Mouse (Mus musculus) retina, embryonic 14.5 days (tissue): ENCODE measurements at regions not wholly inside any gene's neighbourhood (a gene's known extent, or its start where the extent isn't known, plus 50 kb on each side); places are given as distances from the start of the nearest gene placed in this dataset.

Source experiments
- DNase-seq: peaks from one replicate; pipeline ENCODE4 v3.0.0-alpha.2; 2015; ENCODE audit warnings: low spot score

DNA sequence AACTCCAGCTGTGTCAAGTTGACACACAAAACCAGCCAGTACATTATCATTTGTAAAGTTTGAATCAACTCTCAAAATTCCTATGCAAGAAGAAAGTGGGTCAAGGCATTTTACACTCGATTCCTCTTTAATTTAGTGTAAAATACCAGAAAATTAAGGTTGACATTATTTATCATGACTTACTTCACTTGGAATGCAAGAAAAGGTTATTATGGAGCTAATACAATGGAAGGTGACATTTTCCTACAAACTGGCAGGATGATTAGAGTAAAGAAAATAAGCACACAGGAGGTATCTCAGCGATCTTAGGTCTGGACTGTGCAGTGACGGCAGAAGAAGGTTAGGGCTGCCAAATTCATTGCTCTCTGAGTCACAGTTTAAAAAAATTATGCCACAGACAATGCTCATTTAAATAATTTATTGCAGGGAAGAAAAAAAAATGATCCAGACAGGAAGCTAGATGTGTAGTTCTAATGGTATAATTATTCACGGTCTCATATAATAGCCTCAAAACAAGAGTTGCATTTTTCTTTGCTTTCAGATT is 405.2 kb downstream of the Hace1 start:
- peak; percentile 24 for DNase-seq

DNA sequence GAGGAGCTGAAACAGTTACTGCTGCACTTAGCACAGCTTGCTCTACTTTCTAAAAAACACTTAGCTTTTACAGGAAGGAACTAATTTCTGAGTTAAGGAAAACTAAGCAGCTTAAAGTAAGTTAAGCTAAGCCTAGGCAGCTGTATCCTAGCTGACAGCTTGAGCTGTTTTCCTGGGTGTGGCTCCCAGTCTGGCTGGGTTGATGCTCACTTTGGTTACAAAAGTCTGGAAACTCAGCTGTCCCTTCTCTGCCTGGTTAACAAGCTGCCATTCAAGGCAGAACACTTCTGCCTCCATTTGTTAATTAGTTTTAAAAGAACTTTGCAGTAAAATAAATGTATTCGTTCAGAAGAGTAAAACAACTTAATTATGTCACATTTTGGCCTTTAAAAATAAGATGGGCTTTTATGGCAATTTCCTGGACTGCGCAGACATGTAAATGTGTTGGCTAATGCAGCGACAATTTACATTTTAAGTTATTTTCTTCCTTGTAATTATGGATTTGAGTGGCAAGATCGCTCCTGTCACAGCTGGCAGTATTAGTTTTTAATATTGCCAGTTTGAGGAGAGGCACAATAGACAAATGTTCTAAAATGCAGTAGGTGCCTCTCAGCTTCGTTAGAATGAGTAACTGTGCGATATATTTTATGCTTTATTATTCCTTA is 406.2 kb downstream of the Hace1 start:
- DNase-seq, result peak; percentile 10

DNA sequence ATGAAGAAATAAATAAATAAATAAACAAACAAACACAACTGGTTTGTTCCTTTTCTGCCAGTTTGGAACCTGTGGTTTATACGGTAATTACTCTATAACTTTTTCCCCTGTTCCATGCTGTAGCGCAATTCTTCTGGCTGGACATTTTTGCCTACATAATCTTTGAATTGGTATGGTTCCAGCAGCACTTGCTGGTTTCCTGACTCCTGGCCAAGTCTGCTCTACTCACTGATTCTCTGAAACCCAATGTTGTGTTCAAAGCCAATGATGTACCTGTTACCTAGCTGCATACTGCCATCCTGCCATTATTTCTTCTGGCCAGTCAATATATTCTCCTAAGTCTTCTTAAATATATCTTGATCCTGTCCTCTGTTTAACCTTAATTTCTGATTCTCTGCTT is 408.7 kb downstream of the Hace1 start:
- DNase-seq, result no peak

- DNase-seq, result no peak
Observed at GRCm38 (mm10) chr10:46006319-46006718, 428.7 kb downstream of the Hace1 start.

- peak; percentile 85 for DNase-seq
Observed at GRCm38 (mm10) chr10:46011916-46012596, 434.4 kb downstream of the Hace1 start.

GRCm38 (mm10) chr10:46012599-46012998 is 435.0 kb downstream of the Hace1 start:
- DNase-seq, result no peak

- no peak for DNase-seq
Observed at GRCm38 (mm10) chr10:46016295-46016694, 438.7 kb downstream of the Hace1 start.

DNA sequence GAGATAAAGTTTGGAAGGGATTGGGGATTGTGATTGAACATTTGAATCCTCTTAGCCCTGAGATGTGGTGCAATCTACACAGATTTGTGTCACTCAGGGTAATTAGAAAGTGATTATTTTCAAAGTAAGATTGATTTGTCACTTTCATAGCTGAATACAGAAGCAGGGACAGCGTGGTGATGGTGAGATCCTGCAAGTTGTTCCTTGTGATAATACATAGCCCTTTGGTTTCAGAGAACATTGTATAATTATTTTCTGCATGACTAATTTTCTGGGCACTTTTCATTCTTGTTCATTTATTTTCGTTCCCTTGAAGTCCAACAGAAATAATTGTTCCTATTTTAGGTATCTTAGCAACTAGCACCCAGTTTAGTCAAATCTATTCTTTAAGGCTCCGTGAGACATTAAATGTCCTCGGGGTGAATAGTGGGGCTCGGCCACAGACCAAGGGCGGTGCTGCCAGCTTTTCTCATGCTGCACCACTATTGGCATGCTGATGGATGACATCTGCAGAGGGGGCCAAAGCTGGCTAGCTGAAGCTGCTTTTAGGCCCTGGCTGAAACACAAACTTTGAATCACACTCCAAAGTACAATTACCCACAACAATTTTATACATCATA is 468.0 kb downstream of the Hace1 start:
- DNase-seq, result no peak

GRCm38 (mm10) chr10:46046094-46046749 is 468.6 kb downstream of the Hace1 start:
- no peak for DNase-seq

GRCm38 (mm10) chr10:46046890-46047414 is 469.3 kb downstream of the Hace1 start:
- DNase-seq, result no peak

- no peak for DNase-seq
Observed at GRCm38 (mm10) chr10:46047591-46047990, 470.0 kb downstream of the Hace1 start.

GRCm38 (mm10) chr10:46057362-46058198 is 480.0 kb downstream of the Hace1 start:
- peak; percentile 93 for DNase-seq

GRCm38 (mm10) chr10:46058199-46058472 is 480.5 kb downstream of the Hace1 start:
- DNase-seq, result no peak

DNA sequence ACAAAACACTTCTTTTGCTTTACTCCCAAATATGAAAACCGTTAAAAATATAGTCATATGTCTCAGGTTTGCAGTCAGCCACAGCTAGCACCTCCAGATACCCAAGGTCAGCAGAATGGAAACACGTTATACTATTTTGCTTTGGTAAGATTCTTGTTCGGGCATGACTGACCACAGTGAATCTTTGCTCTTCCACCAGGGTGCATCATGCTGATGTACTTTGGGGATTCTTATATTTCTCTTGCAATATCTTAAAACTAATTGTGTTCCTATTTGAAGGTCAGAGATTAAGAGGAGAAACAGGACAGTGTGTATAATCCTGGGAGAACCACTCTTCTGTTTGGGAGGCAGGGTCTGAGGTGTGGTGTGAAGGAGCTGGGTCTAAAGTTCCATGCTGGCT is 481.7 kb downstream of the Hace1 start:
- DNase-seq, result no peak

DNA sequence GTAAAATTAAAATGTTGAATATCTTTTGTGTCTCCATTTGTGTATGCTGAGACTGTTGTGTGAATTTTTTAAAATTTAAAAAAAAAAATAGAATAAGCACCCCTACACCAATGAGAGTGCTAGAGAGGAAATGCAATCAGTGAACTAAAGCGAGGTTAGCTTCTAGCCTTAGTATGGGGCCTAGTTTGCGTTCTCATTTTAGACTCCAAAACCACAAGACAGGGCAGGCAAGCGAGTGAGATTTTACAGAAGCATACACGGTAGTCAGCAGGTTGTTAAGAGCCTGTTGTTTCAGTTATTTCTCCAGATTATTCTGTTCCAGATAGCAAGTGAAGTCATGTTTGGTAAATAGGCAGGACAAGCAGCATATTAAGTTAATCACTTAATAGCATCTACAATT is 486.2 kb downstream of the Hace1 start:
- DNase-seq, result no peak

DNA sequence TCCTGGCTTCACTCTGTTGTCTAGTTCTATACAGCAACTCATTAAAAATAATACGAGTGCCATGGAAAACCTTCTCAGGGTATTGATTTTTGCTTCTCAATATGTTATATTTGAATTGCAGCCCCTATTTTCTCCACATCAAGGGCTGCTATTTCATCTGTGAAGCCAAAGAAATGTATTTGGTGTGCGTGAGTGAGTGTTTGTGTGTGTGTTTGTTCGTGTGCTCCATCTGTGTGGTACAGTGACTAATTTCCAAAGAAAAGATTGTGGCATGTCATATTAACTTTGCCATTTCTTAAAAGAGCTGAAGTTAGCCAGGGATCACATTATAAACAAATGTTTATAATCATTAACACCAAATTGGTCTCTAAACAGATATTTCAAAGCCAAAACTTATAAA is 493.1 kb downstream of the Hace1 start:
- peak; percentile 26 for DNase-seq

DNA sequence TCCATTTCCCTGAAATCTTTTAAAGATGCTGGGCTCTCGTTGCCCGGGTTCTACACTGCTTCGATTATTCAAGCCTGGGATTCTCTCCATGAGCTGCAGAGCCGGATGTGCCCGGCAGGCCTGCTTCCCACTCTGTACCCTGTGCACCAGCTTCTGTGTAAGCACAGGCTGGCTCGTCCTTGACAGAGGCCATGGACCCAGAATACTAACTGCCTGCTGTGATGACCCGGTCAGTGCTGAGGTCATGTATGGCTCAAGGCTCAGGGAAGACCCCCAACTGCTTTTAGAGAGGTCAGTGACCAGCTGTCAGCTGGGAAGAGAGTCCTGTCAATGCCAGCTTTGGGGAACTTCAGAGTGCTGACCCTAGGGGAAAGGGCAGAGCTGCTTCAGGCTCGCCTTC is 493.6 kb downstream of the Hace1 start:
- DNase-seq, result peak; percentile 49

DNA sequence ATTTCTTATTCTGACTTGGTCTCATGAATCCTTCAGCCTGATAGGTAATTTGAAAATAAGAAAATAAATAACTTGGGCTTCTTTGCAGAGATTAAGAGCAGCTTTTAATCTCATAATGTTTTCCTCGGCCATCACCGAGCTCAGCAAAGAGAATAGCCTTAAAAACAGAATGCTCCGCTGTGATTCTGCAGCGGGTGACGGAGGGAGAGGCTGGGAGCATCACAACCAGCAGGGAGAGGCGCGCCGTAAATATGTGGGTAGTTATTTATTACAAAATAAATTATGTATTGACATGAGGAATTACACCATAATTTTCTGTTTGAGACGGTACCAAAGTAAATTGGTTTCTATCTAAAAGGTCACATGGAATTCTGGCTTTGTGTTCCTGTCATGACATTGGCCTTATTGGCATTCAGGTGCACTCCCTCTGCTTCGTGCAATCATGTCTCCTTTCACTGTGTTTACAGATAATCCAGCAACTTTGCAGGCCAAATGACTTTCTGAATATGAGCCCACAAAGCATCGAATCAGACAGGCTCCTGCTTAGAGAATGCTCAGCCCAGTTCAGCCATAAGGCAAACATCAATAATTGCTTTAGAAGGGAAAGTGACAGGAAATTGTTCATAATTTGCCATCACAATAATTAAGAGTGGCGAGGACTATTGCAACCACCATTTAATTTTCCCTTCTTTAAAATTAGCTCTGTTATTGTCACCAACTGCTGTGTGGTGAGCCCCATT is 494.4 kb downstream of the Hace1 start:
- no peak for DNase-seq

- peak; percentile 78 for DNase-seq
Observed at GRCm38 (mm10) chr10:46072550-46073470, 495.2 kb downstream of the Hace1 start.

GRCm38 (mm10) chr10:46087766-46088165 is 510.1 kb downstream of the Hace1 start:
- peak; percentile 18 for DNase-seq
